Mouse (Mus musculus) kidney, postnatal 10 days (tissue): Measurements from ENCODE around the gene Gm5148.

Source experiments
- DNase-seq: peaks from one replicate; pipeline ENCODE4 v3.0.0; 2021; ENCODE audit warnings: mixed read lengths

The Gm5148 gene

DNA sequence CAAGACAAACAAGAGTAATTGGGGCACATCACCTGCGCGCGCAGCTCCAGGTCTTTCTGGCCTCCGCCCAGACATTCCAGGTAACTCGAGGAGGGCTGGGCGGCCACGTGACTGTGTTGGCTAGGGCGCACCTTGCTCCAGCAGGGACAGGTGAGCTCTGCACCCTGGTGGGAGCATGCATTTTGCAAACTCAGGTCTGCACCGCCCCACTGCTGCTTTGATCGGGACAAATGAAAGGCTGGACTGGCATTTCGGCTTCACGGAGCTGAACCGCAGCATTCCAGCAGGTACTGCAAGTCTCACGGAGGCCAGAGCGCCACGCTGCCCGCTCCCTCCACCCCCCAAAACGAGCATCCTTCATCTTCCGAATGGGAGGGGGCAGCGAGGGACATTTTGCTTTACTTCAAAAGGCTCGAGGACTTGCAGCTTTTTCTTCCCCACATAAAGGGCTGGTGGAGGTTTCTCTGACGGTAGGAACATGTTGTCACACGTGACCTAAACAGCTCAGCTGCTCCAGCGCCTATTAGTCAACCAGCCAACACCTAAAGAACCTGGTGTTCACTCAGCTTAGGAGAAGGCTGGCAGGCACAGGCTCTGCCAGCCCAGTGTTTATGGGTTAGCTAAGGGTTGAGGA lies at the start of gene Gm5148:
Gene Gm5148 (minus strand): TSS at position 320 of the 634 bp plus-strand sequence.
- DNase-seq: peak; percentile 93

DNA sequence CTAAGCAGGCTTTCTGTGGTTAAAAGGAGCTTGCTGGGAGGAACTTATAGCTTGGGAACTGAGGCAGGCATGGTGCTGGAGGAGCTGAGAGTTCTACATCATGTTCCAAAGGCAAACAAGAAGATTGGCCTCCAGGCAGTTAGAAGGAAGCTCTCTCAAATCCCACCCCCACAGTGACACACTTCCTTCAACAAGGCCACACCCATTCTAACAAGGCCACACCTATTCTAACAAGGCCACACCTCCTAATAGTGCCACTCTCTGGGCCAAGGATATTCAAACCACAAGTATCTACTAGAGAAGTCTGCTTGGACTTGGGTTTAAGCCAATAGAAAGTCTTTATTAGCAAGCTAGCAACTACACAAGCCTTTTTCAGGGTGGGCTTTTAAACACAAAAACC lies 46.7 kb upstream of the Gm5148 start:
- no peak for DNase-seq

DNA sequence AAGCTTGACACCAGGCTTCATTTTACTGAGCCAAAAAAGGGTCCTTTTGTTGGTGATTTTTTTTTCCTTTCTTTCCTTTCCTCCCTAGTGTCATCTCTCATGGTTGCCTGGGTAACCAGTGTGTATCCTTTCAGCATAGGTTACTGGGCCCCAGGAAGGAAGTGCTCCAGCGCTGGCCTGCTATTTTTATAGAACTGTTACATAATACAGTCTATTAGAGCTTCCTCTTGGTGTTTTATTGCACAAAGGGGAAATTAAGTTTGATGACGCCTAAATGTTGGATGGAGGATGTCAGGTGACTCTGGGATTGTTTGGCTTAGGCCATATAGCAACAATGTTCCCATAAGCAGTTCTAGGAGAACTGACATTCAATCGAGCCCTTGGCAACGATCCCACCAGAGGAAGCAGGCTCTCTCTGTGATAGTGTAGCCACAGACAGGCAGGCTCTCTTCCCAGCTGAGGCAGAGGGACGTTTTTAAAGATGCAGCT lies 45.0 kb upstream of the Gm5148 start:
- peak; percentile 87 for DNase-seq

DNA sequence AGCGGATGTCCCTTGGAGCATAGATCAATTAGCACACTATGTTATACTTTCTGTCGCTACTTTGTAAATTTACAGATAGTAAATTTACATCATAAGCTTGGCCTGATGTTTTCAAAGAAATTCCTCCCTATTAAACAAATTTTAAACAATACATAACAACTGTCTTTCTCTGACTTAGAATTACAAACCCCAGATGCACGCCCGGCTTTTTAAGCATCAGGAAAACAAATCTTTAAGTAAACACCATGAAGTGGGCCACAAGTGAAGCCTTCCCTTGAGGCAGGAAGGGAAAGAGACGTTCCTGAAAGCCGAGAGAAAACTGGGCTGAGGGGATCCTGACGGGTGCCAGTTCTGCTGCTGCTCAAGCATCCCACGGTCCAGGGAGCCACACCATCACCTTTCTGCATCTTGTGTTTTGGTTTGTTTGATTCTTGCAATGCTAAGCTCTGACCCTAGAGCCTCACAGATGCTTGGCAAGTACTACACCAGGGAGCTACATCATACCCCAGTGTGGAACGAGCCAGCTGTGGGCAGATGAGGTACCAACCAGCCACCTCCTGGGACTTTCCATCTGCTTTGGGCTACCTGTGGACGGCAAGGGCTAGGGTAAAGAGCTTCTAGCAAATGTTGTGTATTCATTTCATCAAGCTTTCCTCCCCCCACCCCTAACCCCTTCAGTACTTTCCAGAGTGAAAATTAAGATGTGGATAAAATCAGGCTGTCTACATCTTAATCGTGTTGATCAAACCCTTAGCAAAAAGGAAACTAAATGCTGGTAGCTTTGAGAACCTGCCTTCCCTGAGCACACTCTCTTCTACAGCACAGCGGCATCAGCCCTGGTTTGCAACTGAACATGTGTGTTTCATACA lies 43.1 kb upstream of the Gm5148 start:
- no peak for DNase-seq

DNA sequence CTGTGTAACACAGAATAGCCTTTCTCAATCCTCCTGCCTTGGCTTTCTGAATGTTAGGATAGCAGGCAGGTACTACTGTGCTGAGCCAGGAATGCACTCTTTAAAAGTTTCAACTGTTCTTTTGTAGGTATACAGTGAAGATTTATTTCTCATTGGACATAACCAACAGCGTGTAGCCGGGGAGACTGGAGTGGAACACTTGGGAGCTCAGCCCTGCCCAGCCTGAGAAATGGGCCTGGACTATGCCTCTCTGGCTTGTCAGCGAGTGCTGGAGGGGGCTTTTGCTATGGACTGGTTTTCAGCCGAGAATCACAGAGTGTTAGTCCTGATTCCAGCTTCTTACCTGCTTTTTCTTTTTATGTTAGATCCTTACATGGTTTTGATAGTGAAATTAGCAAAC lies 42.3 kb upstream of the Gm5148 start:
- DNase-seq: no peak

DNA sequence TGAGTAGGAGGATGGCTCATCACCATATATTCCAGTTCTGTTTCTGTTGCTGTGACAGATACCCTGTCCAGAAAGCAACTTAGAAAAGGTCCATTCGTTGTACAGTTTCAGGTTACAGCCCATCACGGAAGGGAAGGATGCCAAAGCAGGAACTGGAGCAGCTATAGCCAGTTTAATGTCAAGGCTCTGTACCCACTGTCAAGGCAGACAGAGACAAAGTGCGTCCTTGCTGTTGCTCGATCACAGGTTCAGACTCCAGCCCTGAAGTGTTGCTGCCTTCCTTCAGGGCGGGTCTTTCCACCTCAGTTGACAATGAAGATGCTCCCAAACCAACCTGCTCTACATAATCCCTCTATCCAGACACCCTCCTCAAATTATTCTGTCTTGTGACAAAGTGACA lies 41.7 kb upstream of the Gm5148 start:
- no peak for DNase-seq

DNA sequence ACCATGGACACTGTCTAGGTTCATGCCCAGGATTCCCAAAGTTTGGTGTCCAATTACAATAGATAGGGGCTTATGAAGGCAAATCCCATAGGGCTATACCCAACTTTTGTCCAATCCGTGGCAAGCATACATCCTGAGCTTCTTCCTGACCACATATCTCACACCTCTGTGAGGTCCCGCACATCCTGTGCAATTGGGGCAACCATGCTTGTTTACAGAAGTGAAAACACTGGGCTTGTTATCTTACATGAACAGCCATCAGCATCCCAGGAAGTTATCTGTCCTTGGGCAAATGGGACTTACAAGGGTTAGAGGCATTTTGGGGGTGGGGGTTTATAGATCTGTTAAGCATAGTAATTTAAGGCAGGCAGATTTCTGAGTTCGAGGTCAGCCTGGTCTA lies 41.0 kb upstream of the Gm5148 start:
- DNase-seq: no peak

DNA sequence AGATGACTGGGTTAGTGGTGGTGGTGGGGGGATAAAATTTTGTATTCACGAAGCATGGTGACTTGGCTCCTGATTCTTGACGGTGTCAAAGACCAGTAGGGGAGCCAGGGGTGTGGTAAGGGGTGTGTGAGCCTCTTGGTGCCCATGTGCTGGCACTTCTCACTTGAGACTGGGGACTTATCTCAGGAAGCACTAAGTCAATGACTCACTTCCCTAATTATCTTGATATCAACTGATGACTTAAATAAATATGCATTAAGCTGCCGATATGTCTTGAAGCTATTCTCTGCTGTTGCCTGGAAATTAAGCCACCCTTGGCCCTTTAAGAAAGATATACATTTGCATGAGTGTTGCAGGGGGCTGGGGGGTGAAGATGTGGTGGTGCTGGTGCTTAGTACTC lies 38.0 kb upstream of the Gm5148 start:
- DNase-seq: no peak

DNA sequence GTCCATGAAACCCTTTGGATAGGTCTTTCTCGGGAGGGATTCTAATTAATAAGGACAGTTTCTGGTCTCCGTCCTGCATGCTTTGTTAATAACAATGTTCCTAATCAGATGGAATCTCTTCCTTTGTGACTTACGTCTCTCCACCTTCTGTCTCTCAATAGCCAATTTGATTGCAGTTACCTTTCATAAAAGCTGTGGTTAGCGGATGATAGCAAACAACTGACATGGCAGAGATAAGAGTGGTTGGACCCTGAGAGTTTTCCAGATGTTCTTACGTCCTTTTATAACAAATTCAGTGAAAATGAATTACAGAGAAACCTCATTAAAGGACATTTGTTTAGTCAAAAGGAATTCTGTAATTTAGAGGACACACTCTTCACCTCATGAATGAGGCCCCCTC lies 37.5 kb upstream of the Gm5148 start:
- no peak for DNase-seq

DNA sequence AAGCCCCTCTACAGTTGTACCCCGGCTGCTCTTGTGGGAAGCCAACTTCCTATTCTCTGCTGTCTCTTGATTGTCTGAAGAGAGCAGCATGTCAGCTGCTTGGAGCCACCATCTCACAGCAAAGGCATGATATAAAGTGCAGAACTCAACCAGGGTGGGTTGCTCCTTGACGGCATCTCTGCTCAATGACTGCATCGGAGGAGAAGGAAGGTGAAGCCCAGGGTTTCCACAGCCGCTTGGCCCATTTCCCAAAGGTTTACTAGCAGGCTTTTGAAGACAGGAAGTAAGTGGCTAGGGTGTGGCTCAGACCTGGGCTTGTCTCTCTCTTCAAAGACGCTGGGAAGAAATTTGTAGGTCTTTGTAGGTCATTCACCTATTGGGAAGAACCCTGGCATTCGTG lies 36.6 kb upstream of the Gm5148 start:
- peak; percentile 45 for DNase-seq

DNA sequence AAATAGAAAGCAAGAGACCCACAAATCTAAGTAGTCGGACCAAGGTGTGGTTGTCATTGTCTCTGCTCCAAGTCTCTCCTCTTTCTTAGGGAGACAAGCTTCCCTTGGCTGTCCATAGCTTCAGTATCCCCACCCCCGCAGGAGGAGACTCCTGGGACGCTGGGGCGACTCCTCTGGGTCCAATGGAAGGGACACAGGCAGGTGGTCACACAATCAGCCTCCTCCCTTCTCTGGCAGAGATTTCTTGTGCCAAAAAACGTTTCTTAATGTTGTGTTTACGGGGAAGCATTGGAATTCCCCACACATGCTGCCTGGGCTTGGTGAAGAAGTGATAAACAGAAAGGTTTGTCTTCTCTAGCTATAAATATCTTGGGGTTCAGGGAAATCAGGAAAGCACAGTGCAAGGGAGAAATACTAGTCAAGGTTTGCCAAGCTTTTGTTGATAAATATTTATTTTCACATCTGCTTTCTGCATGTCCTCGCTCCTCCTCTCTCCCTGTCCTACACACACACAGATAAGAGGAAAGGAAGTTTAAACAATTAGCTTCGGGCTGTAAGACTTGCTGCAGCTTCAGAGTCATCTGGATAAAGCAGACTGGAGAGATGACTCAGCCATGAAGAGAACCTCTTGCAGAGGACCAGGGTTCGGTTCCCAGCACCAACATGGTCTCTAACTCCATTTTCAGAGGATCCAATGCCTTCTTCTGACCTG lies 34.5 kb upstream of the Gm5148 start:
- peak; percentile 30 for DNase-seq

DNA sequence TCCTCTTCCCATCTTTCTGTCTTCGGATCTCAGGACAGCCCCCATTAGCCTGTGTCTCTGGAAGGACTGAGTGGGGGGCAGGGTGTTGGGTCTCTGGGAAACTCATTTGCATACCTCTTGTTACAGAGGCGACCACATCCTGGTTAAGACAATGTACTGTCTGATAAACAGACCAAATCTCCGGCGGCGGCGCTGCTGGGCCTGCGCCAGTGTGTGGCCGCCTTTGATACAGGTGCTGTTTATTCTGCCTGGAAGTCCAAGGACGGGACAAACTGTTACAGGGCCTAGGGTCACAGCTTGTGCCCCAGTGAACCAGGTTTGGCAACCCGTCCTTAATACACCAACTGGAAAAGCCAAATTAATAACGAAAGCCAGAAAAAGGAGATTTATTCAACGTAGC lies 33.8 kb upstream of the Gm5148 start:
- DNase-seq: peak; percentile 70

DNA sequence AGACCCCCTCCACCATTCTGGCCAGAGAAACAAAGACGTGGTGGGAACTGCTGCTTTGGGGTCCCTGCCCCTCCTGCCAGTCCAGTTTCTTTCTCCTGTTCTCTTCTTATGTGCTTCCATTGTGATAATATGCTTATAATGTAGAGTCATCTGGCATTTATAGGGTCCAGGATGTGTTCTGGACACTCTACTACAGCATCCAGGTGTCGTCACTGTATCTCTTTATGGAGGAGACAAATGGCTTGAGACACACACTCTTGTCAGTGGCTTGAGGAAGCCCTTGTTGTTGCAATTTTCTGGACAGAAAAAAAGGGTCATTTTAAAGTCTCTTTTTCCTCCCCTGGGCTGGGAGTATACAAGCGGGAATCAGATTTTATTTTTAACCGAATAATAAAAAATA lies 33.3 kb upstream of the Gm5148 start:
- no peak for DNase-seq

DNA sequence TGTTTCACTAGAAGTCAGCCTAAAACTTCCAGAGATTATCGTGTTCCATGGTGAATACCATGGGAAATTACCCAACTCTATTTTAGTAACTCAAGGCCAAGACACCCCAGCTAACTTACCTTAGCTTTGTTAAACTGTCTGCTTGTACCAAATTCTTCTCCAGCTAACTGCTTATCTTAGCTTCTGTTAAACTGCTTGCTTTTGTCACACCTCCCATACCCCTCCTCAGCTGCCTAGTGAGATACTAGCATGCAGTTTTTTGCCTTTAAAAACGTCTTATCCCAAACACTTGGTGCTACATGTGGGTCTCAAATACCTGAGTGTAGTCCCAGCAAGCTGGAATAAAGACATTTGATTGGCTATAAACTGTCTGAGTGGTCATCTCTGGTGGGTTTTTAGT lies 31.7 kb upstream of the Gm5148 start:
- DNase-seq: no peak

DNA sequence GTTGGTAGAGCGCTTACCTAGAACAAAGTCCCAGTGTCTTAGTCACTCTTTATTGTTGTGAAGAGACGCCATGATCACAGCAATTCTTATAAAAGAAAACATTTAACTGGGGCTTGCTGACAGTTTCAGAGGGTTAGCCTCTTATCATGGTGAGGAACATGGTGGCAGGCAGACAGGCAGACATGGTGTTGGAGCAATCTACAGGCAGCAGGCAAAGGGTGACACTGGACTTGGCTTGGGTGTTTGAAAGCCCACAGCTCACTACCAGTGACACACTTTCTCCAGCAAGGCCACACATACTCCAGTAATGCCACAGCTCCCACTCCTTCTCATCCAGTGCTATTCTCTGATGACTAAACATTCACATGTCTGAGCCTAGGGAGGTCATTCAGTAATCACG lies 30.3 kb upstream of the Gm5148 start:
- DNase-seq: no peak

DNA sequence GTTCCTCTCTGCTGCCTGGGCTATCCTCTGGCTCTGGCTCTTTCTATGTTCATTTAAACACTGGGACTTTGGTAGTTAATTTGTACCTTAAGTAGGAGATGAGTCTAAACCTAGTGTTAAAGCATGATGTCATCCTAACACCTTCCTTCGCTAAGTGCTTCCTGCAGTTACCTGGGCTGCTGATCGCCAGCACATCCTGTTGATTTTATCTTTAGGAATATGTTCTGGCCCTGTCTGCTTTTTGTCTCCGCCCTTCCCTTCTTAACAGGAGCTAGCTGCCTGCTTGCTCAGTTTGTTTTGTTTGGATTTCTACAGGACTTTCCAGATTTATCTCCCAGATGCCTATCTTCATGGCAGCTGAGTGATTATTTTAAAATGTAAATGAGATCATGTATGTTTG lies 28.9 kb upstream of the Gm5148 start:
- no peak for DNase-seq

DNA sequence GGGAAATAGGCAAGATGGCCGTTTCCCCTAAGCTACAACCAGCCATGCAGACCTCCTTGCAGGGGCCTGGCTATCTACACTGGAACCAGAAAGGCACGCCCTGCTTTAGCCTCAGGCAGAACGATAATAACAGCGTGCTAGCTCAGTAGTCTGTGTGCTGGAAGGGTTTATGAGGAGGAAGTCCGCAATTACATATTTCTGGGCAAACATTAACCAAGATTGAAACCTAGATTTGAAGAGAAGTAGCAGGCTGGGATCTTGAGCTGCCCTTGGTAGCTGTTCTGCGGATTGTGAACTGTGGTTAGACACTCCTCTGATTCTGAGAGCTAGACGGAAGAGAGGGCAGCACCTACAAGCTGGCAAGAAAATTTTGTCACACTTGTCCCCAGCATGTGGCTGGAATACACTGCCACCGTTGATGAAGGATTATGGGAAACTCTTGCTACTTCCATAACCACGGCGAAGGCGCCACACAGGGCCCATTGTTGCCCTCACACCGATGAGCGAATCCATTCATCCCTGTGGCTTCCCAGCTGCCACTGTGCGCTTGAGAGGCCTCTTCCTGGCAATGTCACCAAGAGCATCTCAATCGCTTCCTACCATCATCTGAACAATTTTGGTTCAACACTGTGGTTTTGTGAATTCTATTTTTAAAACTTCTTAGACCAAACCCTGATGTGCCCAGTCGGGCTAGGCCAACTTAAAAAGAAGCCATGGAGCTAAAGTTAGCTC lies 23.9 kb upstream of the Gm5148 start:
- DNase-seq: peak; percentile 50

DNA sequence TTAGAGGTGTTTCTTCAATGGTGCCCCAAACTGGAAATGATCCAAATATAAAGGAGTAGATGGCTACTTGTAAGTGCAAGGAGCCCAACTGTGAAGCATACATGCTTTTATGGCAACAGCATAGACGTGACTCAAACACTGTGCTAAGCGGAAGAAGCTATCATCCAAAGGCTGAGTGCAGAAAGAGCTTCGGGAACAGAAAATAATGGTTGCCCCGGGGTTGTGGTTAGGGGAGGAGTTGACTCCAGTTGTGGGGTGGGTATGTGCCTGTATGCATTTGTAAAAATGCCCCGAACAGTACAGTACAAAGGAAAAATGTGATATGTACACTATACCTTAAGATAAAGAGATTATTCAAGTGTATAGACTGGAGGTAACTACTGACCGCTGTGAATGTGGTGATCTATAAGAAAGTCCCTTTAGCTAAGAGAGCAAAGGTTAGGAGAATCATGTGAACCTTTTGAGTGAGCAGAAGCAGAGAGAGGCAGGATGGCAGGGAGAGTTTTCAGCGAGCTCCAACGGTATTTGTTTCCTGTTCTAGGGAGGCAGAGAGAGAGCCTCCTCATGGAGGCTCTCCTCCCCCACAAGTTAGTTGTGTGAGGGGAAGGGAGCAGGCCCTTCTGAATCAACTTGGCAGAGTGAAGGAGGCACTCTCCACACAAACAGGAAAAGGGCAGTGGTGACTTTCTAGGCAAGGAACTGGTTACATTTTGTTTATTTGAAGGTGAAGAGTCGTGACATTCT lies 23.1 kb upstream of the Gm5148 start:
- no peak for DNase-seq

DNA sequence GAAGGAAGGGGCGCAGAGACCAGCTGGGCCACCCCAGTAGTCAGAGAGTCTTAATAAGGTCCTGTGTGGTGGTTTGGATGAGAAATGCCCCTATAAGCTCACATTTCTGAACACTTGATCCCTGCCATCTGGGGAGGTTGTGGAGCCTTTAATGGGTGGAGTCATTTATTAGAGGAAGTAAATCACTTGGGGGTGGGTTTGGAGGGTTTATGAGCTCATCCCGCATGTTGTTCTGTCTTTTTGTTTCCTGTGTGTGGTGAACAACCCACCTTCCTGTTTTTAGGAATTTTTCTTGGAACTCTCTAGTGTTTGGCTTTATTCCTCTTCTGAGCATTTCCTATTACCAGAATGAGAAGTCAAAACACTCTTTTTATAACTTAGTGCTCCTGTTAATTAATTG lies 19.8 kb upstream of the Gm5148 start:
- DNase-seq: no peak

DNA sequence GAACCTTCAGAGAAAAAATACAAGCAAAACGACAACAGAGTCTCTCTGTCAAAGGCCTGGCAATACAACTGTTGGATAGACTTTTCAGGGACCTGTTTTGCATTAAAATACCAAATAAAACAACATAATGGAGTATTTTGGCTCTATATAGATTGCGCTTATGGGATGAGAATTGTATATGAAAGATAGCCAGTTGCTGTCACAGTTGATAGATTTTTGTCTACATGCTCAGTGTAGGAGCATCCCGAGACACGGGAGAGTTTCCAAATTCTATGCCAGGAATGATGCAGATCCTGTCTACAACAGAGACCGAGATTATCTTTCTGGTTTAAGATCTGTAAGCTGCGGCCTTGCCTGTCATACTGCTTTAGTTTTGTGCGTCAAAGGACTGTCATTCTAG lies 15.7 kb upstream of the Gm5148 start:
- no peak for DNase-seq

DNA sequence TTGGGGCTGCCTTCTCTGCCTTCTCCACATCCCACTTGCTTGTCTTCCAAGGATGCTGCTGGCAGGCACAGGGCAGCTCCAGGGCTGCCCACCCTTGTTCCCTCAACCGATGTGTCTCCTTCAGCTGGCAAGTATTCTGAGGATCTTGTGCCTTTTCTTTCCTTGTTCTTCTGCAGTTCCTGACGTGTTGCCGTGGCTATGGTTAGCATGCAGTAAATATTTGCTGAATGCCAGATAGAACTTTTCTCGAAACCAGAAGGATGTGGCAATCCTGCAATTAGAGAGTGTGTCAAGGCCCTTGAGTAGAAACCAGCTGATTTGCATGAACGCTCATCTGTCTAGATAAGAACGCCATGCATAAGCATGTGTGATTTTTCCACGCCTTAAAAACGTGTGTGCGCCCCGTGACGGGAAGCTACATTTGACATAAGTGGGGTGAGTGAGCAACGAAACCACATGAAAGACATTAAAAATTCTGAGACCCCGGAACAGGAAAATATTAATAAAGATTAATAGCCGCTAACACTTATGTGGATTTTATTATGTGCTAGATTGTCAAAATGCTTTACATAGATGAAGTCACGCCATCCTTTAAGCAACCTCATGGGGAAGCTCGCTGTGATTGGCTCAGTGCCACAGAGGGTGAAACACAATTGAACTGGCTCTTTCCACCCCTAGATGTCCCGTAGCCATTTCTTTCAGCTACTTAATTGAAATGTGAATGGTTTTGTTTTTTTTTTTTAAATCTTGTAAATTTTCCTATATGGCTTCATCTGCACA lies 14.1 kb upstream of the Gm5148 start:
- DNase-seq: no peak

DNA sequence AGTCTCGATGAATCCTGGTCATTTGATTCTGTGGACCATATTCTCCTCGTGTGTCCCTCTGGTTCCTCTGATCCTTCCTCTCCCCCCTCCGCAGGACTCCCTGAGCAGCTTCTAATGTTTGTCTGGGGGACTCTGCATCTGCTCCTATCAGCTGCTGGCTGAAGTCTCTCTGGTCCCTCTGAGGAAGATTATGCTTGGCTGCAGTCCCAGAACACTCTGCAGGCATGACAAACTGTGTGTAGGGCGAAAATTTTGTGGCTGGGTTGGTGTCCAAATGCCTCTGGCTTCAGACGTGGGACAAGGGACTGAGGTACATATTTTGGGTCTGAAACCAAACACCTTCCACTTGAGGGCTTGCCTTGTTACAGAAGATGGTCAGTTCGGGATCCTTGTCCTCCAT lies 13.1 kb upstream of the Gm5148 start:
- DNase-seq: peak; percentile 82
